Mouse (Mus musculus): ENCODE measurements around the gene Prtn3. TPM values are rescaled to one million over a fixed set of nuclear protein-coding genes. Genes with fewer than 3 reads are reported as not detected.

The Prtn3 gene
- polyA plus RNA-seq, 1 experiment from 2014 or later: 5.6 TPM

GRCm38 (mm10) chr10:79840644-79841551, 33.4 kb upstream of the Prtn3 start:
- no peaks in the 10 kb centered on the region for H3K36me3 ChIP-seq (ENCODE audit: control insufficient read depth, insufficient read depth, low read length)
- H3K27ac ChIP-seq (ENCODE audit: low read length): peak overlapping the region; percentile 91
- peaks cover 27% of the 10 kb centered on the region; the same call in 1 of the 2 replicates for H3K4me1 ChIP-seq (ENCODE audit: control insufficient read depth, insufficient read depth, low read length)
- H3K9me3 ChIP-seq (ENCODE audit: control insufficient read depth, low read depth, low read length): no peaks in the 10 kb centered on the region
- H3K4me2 ChIP-seq (replicated peaks; ENCODE audit: low read depth, low read length): peak overlapping the region; percentile 84
- no peak overlapping the region for H3K9ac ChIP-seq (replicated peaks; ENCODE audit: low read depth, low read length)
- WGBS: 1% methylated on average over 24 of the region's 24 CpGs
- ATAC-seq (ENCODE audit: insufficient number of reproducible peaks, insufficient read depth, low FRiP score, low read depth): peak; percentile 91
- H3K27me3 ChIP-seq (ENCODE audit: control insufficient read depth, insufficient read depth, low read length): no peaks in the 10 kb centered on the region
- peak overlapping the region; percentile 30 for H3K4me3 ChIP-seq (ENCODE audit: low read depth, low read length)

GRCm38 (mm10) chr10:79842322-79842721, 32.0 kb upstream of the Prtn3 start:
- Histone ChIP-seq H3K27me3 (ENCODE audit: control insufficient read depth, insufficient read depth, low read length) (no peaks in the 10 kb centered on the region), H3K4me1 (ENCODE audit: control insufficient read depth, insufficient read depth, low read length) (peaks cover 27% of the 10 kb centered on the region; the same call in 1 of the 2 replicates), H3K4me3 (ENCODE audit: low read depth, low read length) (no peak overlapping the region), H3K36me3 (ENCODE audit: control insufficient read depth, insufficient read depth, low read length) (no peaks in the 10 kb centered on the region), H3K9me3 (ENCODE audit: control insufficient read depth, low read depth, low read length) (no peaks in the 10 kb centered on the region), H3K4me2 (replicated peaks; ENCODE audit: low read depth, low read length) (no peak overlapping the region), H3K27ac (ENCODE audit: low read length) (no peak overlapping the region), H3K9ac (replicated peaks; ENCODE audit: low read depth, low read length) (no peak overlapping the region)
- ATAC-seq (ENCODE audit: insufficient number of reproducible peaks, insufficient read depth, low FRiP score, low read depth): no peak
- 72% methylated on average over 3 of the region's 3 CpGs for WGBS

- H3K4me2 ChIP-seq (replicated peaks; ENCODE audit: low read depth, low read length): no peak overlapping the region
- H3K9me3 ChIP-seq (ENCODE audit: control insufficient read depth, low read depth, low read length): no peaks in the 10 kb centered on the region
- no peaks in the 10 kb centered on the region for H3K27me3 ChIP-seq (ENCODE audit: control insufficient read depth, insufficient read depth, low read length)
- no peak overlapping the region for H3K9ac ChIP-seq (replicated peaks; ENCODE audit: low read depth, low read length)
- H3K36me3 ChIP-seq (ENCODE audit: control insufficient read depth, insufficient read depth, low read length): no peaks in the 10 kb centered on the region
- WGBS: 50% methylated on average over 6 of the region's 6 CpGs
- ATAC-seq (ENCODE audit: insufficient number of reproducible peaks, insufficient read depth, low FRiP score, low read depth): no peak
- H3K4me1 ChIP-seq (ENCODE audit: control insufficient read depth, insufficient read depth, low read length): peaks cover 27% of the 10 kb centered on the region; the same call in 1 of the 2 replicates
- H3K27ac ChIP-seq (ENCODE audit: low read length): no peak overlapping the region; the same call in 1 of the 2 replicates
- H3K4me3 ChIP-seq (ENCODE audit: low read depth, low read length): no peak overlapping the region
Measured at GRCm38 (mm10) chr10:79843476-79843875, 30.8 kb upstream of the Prtn3 start.

GRCm38 (mm10) chr10:79846553-79846952, 27.7 kb upstream of the Prtn3 start:
- H3K9me3 ChIP-seq (ENCODE audit: control insufficient read depth, low read depth, low read length): no peaks in the 10 kb centered on the region
- WGBS: 56% methylated on average over 5 of the region's 5 CpGs
- H3K4me2 ChIP-seq (replicated peaks; ENCODE audit: low read depth, low read length): no peak overlapping the region
- peaks cover 22% of the 10 kb centered on the region for H3K4me1 ChIP-seq (ENCODE audit: control insufficient read depth, insufficient read depth, low read length)
- no peak overlapping the region for H3K4me3 ChIP-seq (ENCODE audit: low read depth, low read length)
- no peaks in the 10 kb centered on the region for H3K36me3 ChIP-seq (ENCODE audit: control insufficient read depth, insufficient read depth, low read length)
- no peak overlapping the region for H3K9ac ChIP-seq (replicated peaks; ENCODE audit: low read depth, low read length)
- no peak for ATAC-seq (ENCODE audit: insufficient number of reproducible peaks, insufficient read depth, low FRiP score, low read depth)
- no peaks in the 10 kb centered on the region for H3K27me3 ChIP-seq (ENCODE audit: control insufficient read depth, insufficient read depth, low read length)
- no peak overlapping the region for H3K27ac ChIP-seq (ENCODE audit: low read length)

- ATAC-seq (ENCODE audit: insufficient number of reproducible peaks, insufficient read depth, low FRiP score, low read depth): no peak
- no peaks in the 10 kb centered on the region for H3K27me3 ChIP-seq (ENCODE audit: control insufficient read depth, insufficient read depth, low read length)
- no peaks in the 10 kb centered on the region for H3K9me3 ChIP-seq (ENCODE audit: control insufficient read depth, low read depth, low read length)
- H3K4me3 ChIP-seq (ENCODE audit: low read depth, low read length): no peak overlapping the region
- H3K9ac ChIP-seq (replicated peaks; ENCODE audit: low read depth, low read length): no peak overlapping the region
- WGBS: 81% methylated on average over 8 of the region's 8 CpGs
- H3K27ac ChIP-seq (ENCODE audit: low read length): no peak overlapping the region
- no peak overlapping the region for H3K4me2 ChIP-seq (replicated peaks; ENCODE audit: low read depth, low read length)
- H3K4me1 ChIP-seq (ENCODE audit: control insufficient read depth, insufficient read depth, low read length): peaks cover 22% of the 10 kb centered on the region
- no peaks in the 10 kb centered on the region for H3K36me3 ChIP-seq (ENCODE audit: control insufficient read depth, insufficient read depth, low read length)
Measured at GRCm38 (mm10) chr10:79849941-79850628, 24.2 kb upstream of the Prtn3 start.

- whole genome bisulfite sequencing: 45% methylated on average over 3 of the region's 3 CpGs
- no peak for ATAC-seq (ENCODE audit: insufficient number of reproducible peaks, insufficient read depth, low FRiP score, low read depth)
- Histone ChIP-seq H3K9ac (replicated peaks; ENCODE audit: low read depth, low read length) (0 out of 2 replicates have a peak overlapping the region, but pooled peaks have one; percentile 22), H3K36me3 (ENCODE audit: control insufficient read depth, insufficient read depth, low read length) (peaks cover 7% of the 10 kb centered on the region; the same call in 1 of the 2 replicates), H3K4me3 (ENCODE audit: low read depth, low read length) (0 out of 2 replicates have a peak overlapping the region, but pooled peaks have one; percentile 6), H3K9me3 (ENCODE audit: control insufficient read depth, low read depth, low read length) (no peaks in the 10 kb centered on the region), H3K27ac (ENCODE audit: low read length) (peak overlapping the region; percentile 100), H3K27me3 (ENCODE audit: control insufficient read depth, insufficient read depth, low read length) (no peaks in the 10 kb centered on the region), H3K4me1 (ENCODE audit: control insufficient read depth, insufficient read depth, low read length) (peaks cover 28% of the 10 kb centered on the region), H3K4me2 (replicated peaks; ENCODE audit: low read depth, low read length) (peak overlapping the region; percentile 79)
Measured at GRCm38 (mm10) chr10:79851653-79852052, 22.6 kb upstream of the Prtn3 start.

GRCm38 (mm10) chr10:79852107-79852789, 22.0 kb upstream of the Prtn3 start:
- H3K4me3 ChIP-seq (ENCODE audit: low read depth, low read length): peak overlapping the region; percentile 46; the same call in 1 of the 2 replicates
- no peaks in the 10 kb centered on the region for H3K27me3 ChIP-seq (ENCODE audit: control insufficient read depth, insufficient read depth, low read length)
- no peak for ATAC-seq (ENCODE audit: insufficient number of reproducible peaks, insufficient read depth, low FRiP score, low read depth)
- H3K4me2 ChIP-seq (replicated peaks; ENCODE audit: low read depth, low read length): peak overlapping the region; percentile 79
- H3K9me3 ChIP-seq (ENCODE audit: control insufficient read depth, low read depth, low read length): no peaks in the 10 kb centered on the region
- peaks cover 34% of the 10 kb centered on the region for H3K4me1 ChIP-seq (ENCODE audit: control insufficient read depth, insufficient read depth, low read length)
- peaks cover 12% of the 10 kb centered on the region; the same call in 1 of the 2 replicates for H3K36me3 ChIP-seq (ENCODE audit: control insufficient read depth, insufficient read depth, low read length)
- peak overlapping the region; percentile 100 for H3K27ac ChIP-seq (ENCODE audit: low read length)
- peak overlapping the region; percentile 75; the same call in 1 of the 2 replicates for H3K9ac ChIP-seq (replicated peaks; ENCODE audit: low read depth, low read length)
- 31% methylated on average over 9 of the region's 9 CpGs for WGBS

- H3K4me3 ChIP-seq (ENCODE audit: low read depth, low read length): peak overlapping the region; percentile 46
- H3K36me3 ChIP-seq (ENCODE audit: control insufficient read depth, insufficient read depth, low read length): peaks cover 15% of the 10 kb centered on the region; the same call in 1 of the 2 replicates
- no peaks in the 10 kb centered on the region for H3K9me3 ChIP-seq (ENCODE audit: control insufficient read depth, low read depth, low read length)
- peak overlapping the region; percentile 75 for H3K9ac ChIP-seq (replicated peaks; ENCODE audit: low read depth, low read length)
- 30% methylated on average over 8 of the region's 8 CpGs for WGBS
- H3K4me1 ChIP-seq (ENCODE audit: control insufficient read depth, insufficient read depth, low read length): peaks cover 40% of the 10 kb centered on the region
- H3K4me2 ChIP-seq (replicated peaks; ENCODE audit: low read depth, low read length): peak overlapping the region; percentile 79
- no peaks in the 10 kb centered on the region for H3K27me3 ChIP-seq (ENCODE audit: control insufficient read depth, insufficient read depth, low read length)
- no peak for ATAC-seq (ENCODE audit: insufficient number of reproducible peaks, insufficient read depth, low FRiP score, low read depth)
- H3K27ac ChIP-seq (ENCODE audit: low read length): peak overlapping the region; percentile 100
Measured at GRCm38 (mm10) chr10:79852827-79853226, 21.4 kb upstream of the Prtn3 start.

All from stomach, embryonic 14.5 days (tissue).